Mouse (Mus musculus) liver, embryonic 12.5 days (tissue): ENCODE data around the gene Psmb7. TPM values are rescaled to one million over a fixed set of nuclear protein-coding genes. Genes with fewer than 3 reads are reported as not detected.

Source experiments
- ATAC-seq: fragments of 200-750 bp; cut with Nextera tagmentation; 2 replicates; pipeline ENCODE4 v1.8.0; 2017; ENCODE audit warnings: moderate number of reproducible peaks, mild to moderate bottlenecking, moderate library complexity
- H3K27ac ChIP-seq: fragments of 300-500 bp; sonication (generic); 2 replicates; pipeline ENCODE4 v1.5.1; 2016; ENCODE audit warnings: mild to moderate bottlenecking
- H3K27me3 ChIP-seq: fragments of 300-500 bp; sonication (generic); replicated peaks from 2 replicates; pipeline ENCODE4 v1.6.1; 2016; ENCODE audit warnings: mild to moderate bottlenecking, moderate library complexity
- H3K36me3 ChIP-seq: fragments of 300-500 bp; sonication (generic); 2 replicates; pipeline ENCODE4 v1.6.1; 2016; ENCODE audit warnings: mild to moderate bottlenecking, moderate library complexity
- H3K4me1 ChIP-seq: fragments of 300-500 bp; sonication (generic); 2 replicates; pipeline ENCODE4 v1.6.1; 2016
- H3K4me2 ChIP-seq: fragments of 300-500 bp; sonication (generic); 2 replicates; pipeline ENCODE4 v1.6.1; 2016; ENCODE audit warnings: mild to moderate bottlenecking, moderate library complexity
- H3K4me3 ChIP-seq: fragments of 300-500 bp; sonication (generic); 2 replicates; pipeline ENCODE4 v1.5.1; 2016; ENCODE audit warnings: mild to moderate bottlenecking, moderate library complexity
- H3K9ac ChIP-seq: fragments of 300-500 bp; sonication (generic); 2 replicates; pipeline ENCODE4 v1.6.1; 2016; ENCODE audit warnings: mild to moderate bottlenecking, moderate library complexity
- H3K9me3 ChIP-seq: fragments of 300-500 bp; sonication (generic); replicated peaks from 2 replicates; pipeline ENCODE4 v1.6.1; 2016; ENCODE audit warnings: mild to moderate bottlenecking, moderate library complexity
- WGBS: fragments of 180-500 bp; shearing (Covaris S2); methylation state at CpG from one replicate; pipeline ENCODE4 v1.1.7; 2016; ENCODE audit not compliant: insufficient replicate concordance; 5-methylcytosine and 5-hydroxymethylcytosine counted together
- polyA plus RNA-seq: library from polyadenylated mRNA; unstranded; fragments of >200 nt; fragmentation: Nextera tagmentation; extraction: Ambion mirVana; gene quantifications from 2 replicates; pipeline ENCODE4 v1.2.1, GENCODE M21; 2016

Psmb7 gene
- polyA plus RNA-seq, 1 experiment from 2014 or later = 195 TPM

GRCm38 (mm10) chr2:38584514-38585378 is 59.1 kb downstream of the Psmb7 start:
- Histone ChIP-seq H3K4me1 (peaks cover 17% of the 10 kb centered on the region; the same call in 1 of the 2 replicates), H3K9me3 (no peaks in the 10 kb centered on the region), H3K27ac (no peak overlapping the region; the same call in 1 of the 2 replicates), H3K36me3 (peaks cover 86% of the 10 kb centered on the region), H3K27me3 (no peaks in the 10 kb centered on the region), H3K4me3 (no peak overlapping the region), H3K4me2 (no peak overlapping the region), H3K9ac (no peak overlapping the region)
- no peak; the same call in none of the 2 replicates for ATAC-seq
- WGBS = 72% methylated on average over 13 of the region's 13 CpGs

GRCm38 (mm10) chr2:38583982-38584381 is 59.9 kb downstream of the Psmb7 start:
- H3K9me3 ChIP-seq = no peaks in the 10 kb centered on the region
- peaks cover 86% of the 10 kb centered on the region for H3K36me3 ChIP-seq
- WGBS = 82% methylated on average over 2 of the region's 2 CpGs
- ATAC-seq = no peak
- H3K4me2 ChIP-seq = no peak overlapping the region
- H3K4me1 ChIP-seq = peaks cover 17% of the 10 kb centered on the region; the same call in 1 of the 2 replicates
- peak overlapping the region; percentile 12; the same call in 1 of the 2 replicates for H3K27ac ChIP-seq
- no peak overlapping the region for H3K9ac ChIP-seq
- no peaks in the 10 kb centered on the region for H3K27me3 ChIP-seq
- no peak overlapping the region for H3K4me3 ChIP-seq

- Histone ChIP-seq H3K9ac (no peak overlapping the region), H3K4me2 (no peak overlapping the region), H3K27me3 (no peaks in the 10 kb centered on the region), H3K4me1 (0 out of 2 replicates have a peak, but pooled peaks cover 10% of the 10 kb centered on the region), H3K9me3 (no peaks in the 10 kb centered on the region), H3K4me3 (no peak overlapping the region), H3K36me3 (peaks cover 58% of the 10 kb centered on the region), H3K27ac (no peak overlapping the region)
- ATAC-seq = no peak
- WGBS = 45% methylated on average over 1 of the region's 1 CpGs
Measured at GRCm38 (mm10) chr2:38579528-38579927, 64.4 kb downstream of the Psmb7 start.

GRCm38 (mm10) chr2:38578602-38579521 is 65.0 kb downstream of the Psmb7 start:
- Histone ChIP-seq H3K4me2 (no peak overlapping the region), H3K27me3 (no peaks in the 10 kb centered on the region), H3K27ac (no peak overlapping the region), H3K36me3 (peaks cover 52% of the 10 kb centered on the region), H3K4me3 (no peak overlapping the region), H3K4me1 (0 out of 2 replicates have a peak, but pooled peaks cover 13% of the 10 kb centered on the region), H3K9me3 (no peaks in the 10 kb centered on the region), H3K9ac (no peak overlapping the region)
- ATAC-seq = no peak
- 70% methylated on average over 13 of the region's 13 CpGs for WGBS

DNA sequence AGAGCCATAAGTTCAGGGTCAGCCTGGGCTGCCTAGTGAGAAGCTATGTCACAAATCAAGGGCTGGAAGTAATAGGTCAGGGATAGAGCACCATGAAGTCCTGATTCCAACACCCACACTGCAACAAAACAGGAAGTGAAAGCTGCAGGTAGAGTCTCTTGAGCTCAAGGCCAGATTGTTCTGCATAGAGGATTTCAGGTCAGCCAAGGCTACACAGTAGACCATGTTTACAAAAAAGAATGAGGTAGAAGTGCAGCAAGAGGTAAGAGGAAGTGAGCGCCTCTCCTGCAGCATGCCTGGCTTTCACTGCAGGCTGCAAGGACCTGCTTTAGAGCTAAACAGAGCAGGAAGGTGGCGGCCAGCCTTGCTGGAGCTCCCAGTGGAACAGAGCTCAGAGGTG is 69.2 kb downstream of the Psmb7 start:
- no peak overlapping the region for H3K27ac ChIP-seq
- no peak overlapping the region for H3K9ac ChIP-seq
- ATAC-seq = no peak
- H3K9me3 ChIP-seq = no peaks in the 10 kb centered on the region
- no peak overlapping the region for H3K4me3 ChIP-seq
- 0 out of 2 replicates have a peak, but pooled peaks cover 4% of the 10 kb centered on the region for H3K4me1 ChIP-seq
- 79% methylated on average over 2 of the region's 2 CpGs for WGBS
- no peaks in the 10 kb centered on the region for H3K27me3 ChIP-seq
- H3K36me3 ChIP-seq = peaks cover 58% of the 10 kb centered on the region
- H3K4me2 ChIP-seq = no peak overlapping the region

DNA sequence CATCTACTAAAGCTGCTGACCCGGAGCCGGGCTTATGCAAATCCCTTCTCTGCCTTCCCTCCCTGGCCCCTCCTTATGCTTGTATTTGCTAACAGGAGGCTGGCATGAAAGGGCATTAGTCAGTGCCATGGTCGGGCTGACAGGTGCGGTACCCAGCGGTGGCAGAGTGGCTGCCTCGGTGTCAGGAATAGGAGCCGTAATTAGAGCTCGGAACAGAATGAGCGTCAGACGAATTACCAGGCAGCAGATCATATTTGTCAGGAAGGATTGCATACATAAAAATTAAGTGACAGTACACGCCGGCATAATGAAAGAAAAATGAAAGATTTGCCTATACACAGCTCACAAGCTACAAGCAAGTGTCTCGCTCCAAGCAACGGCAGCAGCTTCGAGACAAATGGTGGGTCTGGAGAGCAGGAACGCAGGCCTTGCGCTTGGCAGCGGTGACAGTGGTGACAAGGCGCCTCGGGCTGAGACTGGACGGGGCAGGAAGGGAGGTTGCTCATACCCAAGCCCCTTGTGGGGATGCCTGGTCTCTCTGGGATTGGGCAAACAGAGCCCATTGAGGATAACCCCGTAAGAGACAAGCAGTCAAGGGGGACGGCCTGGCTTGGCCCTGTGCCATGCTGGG is 71.8 kb downstream of the Psmb7 start:
- WGBS = 88% methylated on average over 23 of the region's 23 CpGs
- no peak overlapping the region for H3K4me2 ChIP-seq
- H3K36me3 ChIP-seq = peaks cover 51% of the 10 kb centered on the region
- no peaks in the 10 kb centered on the region for H3K27me3 ChIP-seq
- H3K9ac ChIP-seq = no peak overlapping the region
- H3K27ac ChIP-seq = no peak overlapping the region
- ATAC-seq = no peak
- H3K9me3 ChIP-seq = no peaks in the 10 kb centered on the region
- H3K4me3 ChIP-seq = no peak overlapping the region
- 0 out of 2 replicates have a peak, but pooled peaks cover 4% of the 10 kb centered on the region for H3K4me1 ChIP-seq

GRCm38 (mm10) chr2:38562596-38562995 is 81.3 kb downstream of the Psmb7 start:
- Histone ChIP-seq H3K4me1 (no peaks in the 10 kb centered on the region), H3K27ac (no peak overlapping the region), H3K4me3 (no peak overlapping the region), H3K9ac (no peak overlapping the region), H3K27me3 (no peaks in the 10 kb centered on the region), H3K4me2 (no peak overlapping the region), H3K36me3 (peaks cover 40% of the 10 kb centered on the region), H3K9me3 (no peaks in the 10 kb centered on the region)
- 62% methylated on average over 4 of the region's 4 CpGs for WGBS
- no peak for ATAC-seq

DNA sequence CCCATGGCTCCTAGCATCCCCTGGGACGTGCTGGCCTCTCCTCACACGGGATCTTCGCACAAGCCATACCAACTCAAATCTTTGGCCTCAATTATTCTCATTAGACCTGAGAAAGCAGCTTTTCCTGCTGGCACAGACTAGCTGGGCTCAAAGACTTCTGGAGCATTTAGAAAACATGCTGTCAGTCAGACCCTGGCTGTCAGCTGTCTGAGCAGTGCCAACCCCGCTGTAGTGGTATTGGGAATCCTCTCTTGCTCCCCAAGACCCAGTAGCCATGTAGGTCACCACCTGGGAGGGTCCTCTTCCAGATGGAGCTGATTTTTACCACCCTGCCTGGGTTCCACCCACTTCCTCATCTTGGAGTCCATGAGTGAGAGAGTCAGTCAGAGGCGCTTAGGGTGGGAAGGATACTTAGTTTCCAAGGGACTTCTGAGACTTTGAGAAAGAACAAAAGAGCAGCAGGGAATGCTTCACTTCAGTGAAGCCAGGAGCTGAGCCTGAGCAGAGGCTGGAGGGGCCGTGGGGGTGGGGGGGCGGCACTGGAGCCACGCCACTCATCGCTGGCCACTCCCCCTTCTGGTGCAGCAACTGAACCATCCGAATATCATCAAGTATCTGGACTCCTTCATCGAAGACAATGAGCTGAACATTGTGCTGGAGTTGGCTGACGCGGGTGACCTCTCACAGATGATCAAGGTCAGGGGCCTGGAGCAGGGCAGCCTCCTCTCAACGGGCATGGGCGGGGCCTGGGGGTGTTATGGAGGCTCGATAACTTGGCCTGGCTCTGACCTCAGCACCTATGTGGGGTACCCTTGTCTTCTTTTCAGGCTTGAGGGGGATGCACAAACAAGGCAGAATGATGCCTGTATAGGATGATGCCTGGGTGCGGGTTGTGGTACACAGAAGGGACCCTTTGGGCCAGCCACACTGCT is 83.3 kb downstream of the Psmb7 start:
- Histone ChIP-seq H3K4me2 (no peak overlapping the region), H3K9me3 (no peaks in the 10 kb centered on the region), H3K27me3 (no peaks in the 10 kb centered on the region), H3K27ac (no peak overlapping the region), H3K36me3 (peaks cover 33% of the 10 kb centered on the region), H3K4me3 (no peak overlapping the region), H3K9ac (no peak overlapping the region), H3K4me1 (no peaks in the 10 kb centered on the region)
- ATAC-seq = no peak
- WGBS = 75% methylated on average over 17 of the region's 17 CpGs

GRCm38 (mm10) chr2:38556721-38557120 is 87.2 kb downstream of the Psmb7 start:
- 49% methylated on average over 3 of the region's 3 CpGs for WGBS
- no peak overlapping the region for H3K27ac ChIP-seq
- no peaks in the 10 kb centered on the region for H3K27me3 ChIP-seq
- no peaks in the 10 kb centered on the region for H3K4me1 ChIP-seq
- ATAC-seq = no peak
- H3K4me2 ChIP-seq = no peak overlapping the region
- no peak overlapping the region for H3K4me3 ChIP-seq
- H3K9me3 ChIP-seq = no peaks in the 10 kb centered on the region
- peaks cover 32% of the 10 kb centered on the region for H3K36me3 ChIP-seq
- no peak overlapping the region for H3K9ac ChIP-seq

- ATAC-seq = no peak
Measured at GRCm38 (mm10) chr2:38555659-38556058, 88.2 kb downstream of the Psmb7 start.

More at GRCm38 (mm10) chr2:38555659-38556058, 88.2 kb downstream of the Psmb7 start:
- Histone ChIP-seq H3K4me2 (no peak overlapping the region), H3K4me3 (no peak overlapping the region), H3K27me3 (no peaks in the 10 kb centered on the region), H3K9me3 (no peaks in the 10 kb centered on the region), H3K27ac (no peak overlapping the region), H3K36me3 (peaks cover 34% of the 10 kb centered on the region), H3K4me1 (no peaks in the 10 kb centered on the region), H3K9ac (no peak overlapping the region)
- WGBS = 72% methylated on average over 4 of the region's 4 CpGs
